Mouse (Mus musculus) embryonic facial prominence, embryonic 10.5 days (tissue): ENCODE results near the gene Tpx2. TPM values are rescaled to one million over a fixed set of nuclear protein-coding genes. Genes with fewer than 3 reads are reported as not detected.

ENCODE experiments used
- DNase-seq: peaks from one replicate; pipeline ENCODE4 v3.0.0-alpha.2; 2017; ENCODE audit warnings: low spot score
- H3K27ac ChIP-seq: fragments of 300-500 bp; sonication (generic); replicated peaks from 2 replicates; pipeline ENCODE4 v1.5.1; 2016; ENCODE audit warnings: mild to moderate bottlenecking
- H3K27me3 ChIP-seq: fragments of 300-500 bp; sonication (generic); replicated peaks from 2 replicates; pipeline ENCODE4 v1.6.1; 2016; ENCODE audit warnings: low read depth, mild to moderate bottlenecking; ENCODE audit not compliant: poor library complexity, severe bottlenecking
- H3K36me3 ChIP-seq: fragments of 300-500 bp; sonication (generic); replicated peaks from 2 replicates; pipeline ENCODE4 v1.6.1; 2016; ENCODE audit warnings: mild to moderate bottlenecking, moderate library complexity
- H3K4me1 ChIP-seq: fragments of 300-500 bp; sonication (generic); 2 replicates; pipeline ENCODE4 v1.6.1; 2016
- H3K4me3 ChIP-seq: fragments of 300-500 bp; sonication (generic); 2 replicates; pipeline ENCODE4 v1.5.1; 2016; ENCODE audit warnings: mild to moderate bottlenecking, moderate library complexity
- H3K9me3 ChIP-seq: fragments of 300-500 bp; sonication (generic); 2 replicates; pipeline ENCODE4 v1.6.1; 2016; ENCODE audit warnings: mild to moderate bottlenecking
- WGBS: fragments of 180-500 bp; shearing (Covaris S2); methylation state at CpG from one replicate; pipeline ENCODE4 v1.1.7; 2016; 5-methylcytosine and 5-hydroxymethylcytosine counted together
- polyA plus RNA-seq: library from polyadenylated mRNA; unstranded; fragments of >200 nt; fragmentation: Nextera tagmentation; extraction: Ambion mirVana; gene quantifications from 2 replicates; pipeline ENCODE4 v1.2.1, GENCODE M21; 2016

The Tpx2 gene
- polyA plus RNA-seq, 1 experiment from 2014 or later = 144 TPM

DNA sequence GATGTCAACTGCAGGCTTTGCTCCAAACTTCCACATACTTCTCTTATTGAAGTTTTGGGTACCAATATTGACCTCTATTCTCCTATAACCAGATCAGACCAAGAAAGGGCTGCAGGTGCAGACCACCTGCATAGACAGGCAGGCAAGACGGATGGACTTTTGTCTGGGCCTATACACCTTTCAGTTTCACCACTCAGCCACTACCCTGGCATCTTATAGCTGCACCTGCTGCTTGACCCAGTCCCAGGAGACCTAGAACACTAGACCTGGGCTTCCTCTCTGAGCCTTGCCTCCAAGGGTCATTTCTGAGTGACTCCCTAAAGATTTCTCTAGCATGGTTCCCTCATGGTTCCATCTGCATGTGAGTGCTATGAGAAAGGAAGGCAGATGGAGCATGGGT lies 34.5 kb upstream of the Tpx2 start:
- WGBS = 91% methylated on average over 1 of the region's 1 CpGs
- no peak for DNase-seq
- Histone ChIP-seq H3K9me3 (no peaks in the 10 kb centered on the region), H3K36me3 (peaks cover 37% of the 10 kb centered on the region), H3K27ac (no peak overlapping the region), H3K4me3 (no peak overlapping the region), H3K27me3 (no peaks in the 10 kb centered on the region), H3K4me1 (peaks cover 45% of the 10 kb centered on the region)

DNA sequence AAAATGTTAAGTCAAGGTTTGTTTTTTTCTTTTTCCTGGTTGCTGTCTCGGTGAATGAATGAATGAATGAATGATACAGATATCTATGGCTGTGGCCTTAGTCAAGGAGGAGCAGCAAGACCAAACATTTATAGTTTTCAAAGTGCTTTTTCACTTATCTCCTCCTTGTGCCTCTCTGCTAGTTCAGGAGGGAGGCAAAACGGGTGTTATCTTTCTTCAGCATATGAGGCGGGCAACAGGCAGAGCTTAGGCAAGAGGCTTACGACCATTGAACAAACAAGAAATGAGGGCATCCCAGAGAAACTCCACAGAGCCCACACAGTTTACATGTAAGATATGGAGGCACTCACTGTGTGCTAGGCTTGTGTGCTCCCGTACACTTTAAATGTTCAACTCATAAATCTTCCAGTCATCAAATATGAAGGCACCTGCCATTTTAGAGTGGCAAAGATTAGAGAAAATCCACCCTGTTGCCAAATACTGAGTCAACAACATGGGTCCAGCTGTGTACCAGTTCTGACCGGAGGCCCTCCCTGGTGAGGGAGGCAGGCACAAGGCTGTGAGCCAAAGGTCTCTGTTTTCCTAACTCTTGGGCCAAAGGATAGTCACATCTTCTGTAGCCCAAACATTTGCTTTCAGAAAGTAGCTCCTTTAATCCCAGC lies 33.4 kb upstream of the Tpx2 start:
- H3K4me1 ChIP-seq = peaks cover 50% of the 10 kb centered on the region
- H3K4me3 ChIP-seq = no peak overlapping the region

DNA sequence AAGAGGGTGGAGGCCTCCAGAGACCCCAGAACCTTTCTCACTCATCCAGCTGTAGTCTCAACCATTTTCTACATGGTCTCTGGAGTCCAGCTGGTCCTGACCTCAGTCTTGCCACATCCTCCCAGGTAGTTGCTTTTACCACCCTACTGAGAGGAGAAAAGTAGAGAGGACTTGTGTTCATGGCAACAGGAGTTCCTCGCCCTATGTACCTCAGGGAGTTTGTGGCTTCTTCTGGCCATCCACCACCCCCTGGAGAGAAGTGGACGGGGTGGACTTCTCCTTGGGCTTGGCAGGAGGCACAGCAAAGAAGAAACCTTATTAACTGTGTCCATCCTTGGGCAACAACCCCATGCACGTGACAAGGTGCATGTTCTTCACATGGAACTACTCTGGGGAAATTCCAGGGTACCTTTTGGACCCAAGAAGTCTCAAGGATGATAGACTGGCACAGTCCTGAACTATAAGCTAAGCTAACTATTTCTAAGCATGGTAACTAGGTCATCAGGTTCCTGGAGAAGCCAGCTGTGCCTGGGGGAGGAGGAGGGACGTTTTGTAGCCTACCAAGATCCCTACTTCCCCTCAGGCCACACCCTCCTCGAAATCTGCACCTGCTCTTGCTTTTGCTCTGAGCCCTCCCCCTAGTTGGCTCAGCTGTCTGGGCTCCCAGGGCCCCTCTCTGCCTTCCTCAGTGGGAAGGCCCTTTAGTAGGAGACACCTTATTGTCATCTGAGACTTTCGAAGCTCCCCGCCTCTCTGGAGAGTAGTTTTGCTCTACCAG lies 31.7 kb upstream of the Tpx2 start:
- Histone ChIP-seq H3K4me1 (peaks cover 60% of the 10 kb centered on the region), H3K27me3 (no peaks in the 10 kb centered on the region), H3K27ac (0 out of 2 replicates have a peak overlapping the region, but pooled peaks have one; percentile 32), H3K9me3 (no peaks in the 10 kb centered on the region; the same call in 1 of the 2 replicates), H3K4me3 (no peak overlapping the region), H3K36me3 (peaks cover 50% of the 10 kb centered on the region)
- WGBS = 71% methylated on average over 7 of the region's 7 CpGs
- DNase-seq = no peak

More for the DNA sequence above, 33.4 kb upstream of the Tpx2 start:
- 90% methylated on average over 6 of the region's 6 CpGs for WGBS
- DNase-seq = no peak
- no peaks in the 10 kb centered on the region for H3K27me3 ChIP-seq
- H3K36me3 ChIP-seq = peaks cover 45% of the 10 kb centered on the region
- H3K9me3 ChIP-seq = no peaks in the 10 kb centered on the region; the same call in 1 of the 2 replicates
- H3K27ac ChIP-seq = no peak overlapping the region; the same call in 1 of the 2 replicates

DNA sequence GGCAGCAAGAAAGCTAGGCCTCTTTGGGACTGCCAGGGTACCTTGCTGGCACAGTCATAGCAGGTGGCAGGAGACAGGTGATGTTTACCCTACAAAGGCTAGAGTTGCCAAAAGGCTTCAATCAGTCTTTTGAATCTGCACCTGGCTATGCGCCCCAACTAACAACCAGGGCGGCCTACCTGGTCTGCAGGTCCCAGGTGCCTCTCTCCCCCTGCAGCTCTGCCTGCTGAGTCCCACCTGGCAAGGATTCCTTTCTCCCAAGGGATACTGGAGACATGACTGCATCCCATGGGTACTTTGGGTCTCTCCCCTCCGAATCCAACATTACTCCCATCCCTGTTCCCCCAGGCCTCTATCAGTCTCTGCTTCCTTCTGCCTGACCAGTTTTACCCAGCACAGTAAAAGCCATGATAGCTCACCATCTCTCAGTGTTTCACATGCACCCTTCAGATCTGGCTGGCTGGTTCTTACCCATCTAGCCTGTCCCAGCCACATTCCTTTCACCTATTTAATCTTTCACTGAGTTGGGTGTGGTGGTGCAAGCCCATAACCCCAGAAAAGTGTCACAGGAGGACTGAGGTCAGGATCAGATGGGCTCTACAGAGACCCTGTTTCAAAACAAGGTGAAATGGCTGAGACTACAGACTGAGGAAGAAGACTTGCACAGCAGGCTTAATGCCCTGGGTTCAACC lies 31.0 kb upstream of the Tpx2 start:
- Histone ChIP-seq H3K4me3 (no peak overlapping the region), H3K9me3 (no peaks in the 10 kb centered on the region; the same call in 1 of the 2 replicates), H3K27me3 (no peaks in the 10 kb centered on the region), H3K36me3 (peaks cover 58% of the 10 kb centered on the region), H3K4me1 (peaks cover 60% of the 10 kb centered on the region), H3K27ac (0 out of 2 replicates have a peak overlapping the region, but pooled peaks have one; percentile 32)
- DNase-seq = no peak
- 87% methylated on average over 3 of the region's 3 CpGs for WGBS

DNA sequence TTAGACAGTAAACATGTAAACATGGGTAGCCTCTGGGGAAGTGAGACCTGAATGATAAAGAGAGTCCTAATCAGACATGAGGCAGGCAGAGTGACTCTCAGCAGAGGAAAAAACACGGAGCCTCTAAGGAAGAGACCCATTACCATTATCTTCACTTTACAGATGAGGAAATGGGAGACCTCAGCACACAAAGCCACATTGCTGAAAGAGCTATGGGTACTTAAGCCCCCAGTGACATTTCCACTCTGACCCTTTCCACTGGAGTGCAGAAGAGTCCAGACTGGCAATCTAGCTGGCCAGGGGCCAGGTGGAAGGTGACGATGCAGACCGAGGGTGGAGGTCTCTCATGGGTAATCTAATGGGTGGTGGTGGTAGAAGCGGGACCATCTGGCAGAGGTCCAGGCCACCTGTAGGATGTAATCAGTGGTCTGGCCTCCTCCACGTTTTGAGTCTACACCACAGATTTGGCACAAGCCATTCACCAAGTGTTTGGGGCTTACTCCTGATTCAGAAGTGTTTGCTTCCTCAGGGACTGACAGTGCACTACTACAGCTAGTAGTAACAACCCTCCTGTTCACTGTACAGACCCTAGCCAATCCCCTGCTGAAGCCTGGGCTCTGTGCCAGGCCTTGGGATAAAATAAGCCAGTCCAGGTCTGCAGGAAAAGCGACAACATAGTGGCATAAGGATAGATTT lies 30.0 kb upstream of the Tpx2 start:
- Histone ChIP-seq H3K27me3 (no peaks in the 10 kb centered on the region), H3K9me3 (no peaks in the 10 kb centered on the region; the same call in 1 of the 2 replicates), H3K27ac (0 out of 2 replicates have a peak overlapping the region, but pooled peaks have one; percentile 7), H3K4me1 (peaks cover 56% of the 10 kb centered on the region), H3K4me3 (no peak overlapping the region), H3K36me3 (peaks cover 67% of the 10 kb centered on the region)
- no peak for DNase-seq
- WGBS = 80% methylated on average over 6 of the region's 6 CpGs

DNA sequence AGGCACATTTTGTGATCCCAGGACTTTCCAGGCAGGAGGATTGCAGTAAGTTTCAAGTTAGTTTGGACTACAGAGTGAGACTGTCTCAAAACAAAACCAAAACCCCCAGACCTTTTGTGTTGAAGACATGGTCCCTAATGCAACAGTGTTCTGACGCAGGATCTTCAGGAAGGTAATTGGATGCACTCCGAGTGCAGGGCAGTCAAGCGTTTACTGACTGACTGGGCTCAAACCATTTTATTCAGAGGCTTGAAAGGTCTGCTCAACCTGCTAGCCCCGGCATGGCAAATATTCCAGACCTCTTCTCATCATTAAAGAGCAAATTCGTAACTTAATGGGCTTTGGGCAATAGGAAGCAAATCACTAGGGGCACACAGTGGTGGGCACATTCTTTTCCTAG lies 29.1 kb upstream of the Tpx2 start:
- no peak overlapping the region for H3K27ac ChIP-seq
- H3K36me3 ChIP-seq = peaks cover 67% of the 10 kb centered on the region
- no peak overlapping the region for H3K4me3 ChIP-seq
- DNase-seq = no peak
- peaks cover 56% of the 10 kb centered on the region for H3K4me1 ChIP-seq
- no peaks in the 10 kb centered on the region for H3K27me3 ChIP-seq
- WGBS = 74% methylated on average over 5 of the region's 5 CpGs
- H3K9me3 ChIP-seq = no peaks in the 10 kb centered on the region; the same call in 1 of the 2 replicates

DNA sequence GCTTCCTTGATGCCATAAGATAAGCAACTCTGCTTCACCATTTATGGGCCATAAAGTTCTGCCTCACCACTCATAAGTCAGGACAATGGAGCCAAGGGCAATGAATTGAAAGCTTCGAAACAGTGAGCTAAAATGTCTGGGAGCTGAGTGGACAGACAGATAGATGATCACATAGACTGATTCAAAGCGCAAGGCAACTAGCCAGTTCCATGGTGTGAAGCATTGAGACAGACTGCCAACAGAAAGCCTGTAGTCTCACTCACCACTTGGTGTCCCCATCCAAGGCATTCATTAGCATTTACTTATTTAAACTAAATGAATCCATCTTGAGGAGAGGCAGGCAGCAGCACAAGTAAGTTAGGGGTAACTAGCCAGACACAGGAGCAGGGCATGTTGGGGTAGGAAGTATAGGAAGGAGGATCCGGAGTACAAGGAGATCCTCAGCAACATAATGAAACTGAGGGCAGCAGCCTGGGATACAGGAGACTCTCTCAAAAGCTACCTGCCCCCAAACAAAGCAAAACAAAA lies 28.6 kb upstream of the Tpx2 start:
- DNase-seq = no peak
- H3K4me1 ChIP-seq = peaks cover 58% of the 10 kb centered on the region

DNA sequence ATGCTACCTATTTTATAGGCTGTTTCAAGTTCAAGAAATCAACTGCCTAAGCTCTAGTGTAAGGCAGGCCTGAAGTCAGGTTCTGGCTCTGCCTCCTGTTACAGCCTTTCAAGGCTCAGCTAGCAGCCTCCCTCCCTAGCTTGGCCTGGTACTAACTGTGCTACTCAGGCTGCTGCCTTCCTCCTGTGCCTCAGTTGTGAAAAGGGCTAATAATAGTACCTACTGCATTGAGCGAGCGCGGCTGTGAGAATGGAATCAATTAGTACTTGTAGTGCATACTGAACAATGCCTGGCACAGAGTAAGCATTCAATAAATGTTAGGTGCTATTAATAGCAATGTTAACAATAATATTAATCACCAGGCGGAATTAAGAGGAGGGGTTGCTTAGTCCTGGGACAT lies 27.8 kb upstream of the Tpx2 start:
- DNase-seq = no peak
- Histone ChIP-seq H3K9me3 (no peaks in the 10 kb centered on the region; the same call in 1 of the 2 replicates), H3K4me3 (no peak overlapping the region), H3K4me1 (peaks cover 60% of the 10 kb centered on the region), H3K36me3 (peaks cover 68% of the 10 kb centered on the region), H3K27ac (peak overlapping the region; percentile 75), H3K27me3 (no peaks in the 10 kb centered on the region)
- WGBS = 55% methylated on average over 4 of the region's 4 CpGs

More for the DNA sequence above, 28.6 kb upstream of the Tpx2 start:
- H3K27me3 ChIP-seq = no peaks in the 10 kb centered on the region
- no peaks in the 10 kb centered on the region; the same call in 1 of the 2 replicates for H3K9me3 ChIP-seq
- H3K36me3 ChIP-seq = peaks cover 71% of the 10 kb centered on the region
- 91% methylated on average over 3 of the region's 3 CpGs for WGBS
- no peak overlapping the region; the same call in none of the 2 replicates for H3K27ac ChIP-seq
- H3K4me3 ChIP-seq = no peak overlapping the region

DNA sequence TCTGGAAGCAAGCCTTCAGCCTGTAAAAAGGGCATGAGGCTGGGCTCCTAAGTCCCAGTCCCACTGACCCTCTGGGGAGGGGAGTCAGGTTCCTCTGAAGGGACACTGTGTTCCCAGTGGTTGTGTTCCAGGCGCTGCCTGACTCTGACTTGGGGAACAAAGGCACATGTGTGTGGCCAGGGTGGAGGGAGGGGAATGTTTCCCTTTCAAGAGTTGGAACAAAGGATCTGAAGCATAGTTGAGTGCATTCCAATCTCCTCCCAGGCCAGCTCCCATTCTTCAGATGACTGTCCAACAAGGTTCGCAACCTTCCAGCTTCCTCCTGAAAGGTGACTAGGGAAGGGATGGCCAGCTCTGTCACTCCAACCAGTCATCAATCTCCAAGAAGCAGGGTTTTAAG lies 27.4 kb upstream of the Tpx2 start:
- Histone ChIP-seq H3K36me3 (peaks cover 73% of the 10 kb centered on the region), H3K4me3 (no peak overlapping the region), H3K27me3 (no peaks in the 10 kb centered on the region), H3K9me3 (no peaks in the 10 kb centered on the region; the same call in 1 of the 2 replicates), H3K4me1 (peaks cover 64% of the 10 kb centered on the region), H3K27ac (peak overlapping the region; percentile 75)
- DNase-seq = peak; percentile 49
- 23% methylated on average over 2 of the region's 2 CpGs for WGBS

DNA sequence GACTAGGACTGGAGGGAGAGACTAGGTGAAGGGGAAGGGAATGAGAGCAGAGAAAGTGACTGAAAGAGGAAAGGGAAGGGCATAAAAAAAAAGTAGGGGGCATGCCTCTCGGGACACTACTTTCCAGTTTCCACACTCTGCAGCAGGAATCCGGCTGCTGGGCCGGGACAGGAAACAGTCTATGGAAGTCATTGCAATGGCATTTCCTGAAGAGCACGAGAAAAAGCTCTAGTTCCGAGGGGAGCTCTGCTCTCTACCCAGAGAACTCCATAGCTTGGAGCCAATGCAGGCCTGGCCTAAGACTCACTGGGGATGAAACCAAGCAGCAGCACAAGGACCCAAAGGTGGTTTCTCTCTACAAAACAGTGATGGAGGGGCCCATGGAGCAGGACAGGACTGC lies 26.7 kb upstream of the Tpx2 start:
- DNase-seq = peak; percentile 54

DNA sequence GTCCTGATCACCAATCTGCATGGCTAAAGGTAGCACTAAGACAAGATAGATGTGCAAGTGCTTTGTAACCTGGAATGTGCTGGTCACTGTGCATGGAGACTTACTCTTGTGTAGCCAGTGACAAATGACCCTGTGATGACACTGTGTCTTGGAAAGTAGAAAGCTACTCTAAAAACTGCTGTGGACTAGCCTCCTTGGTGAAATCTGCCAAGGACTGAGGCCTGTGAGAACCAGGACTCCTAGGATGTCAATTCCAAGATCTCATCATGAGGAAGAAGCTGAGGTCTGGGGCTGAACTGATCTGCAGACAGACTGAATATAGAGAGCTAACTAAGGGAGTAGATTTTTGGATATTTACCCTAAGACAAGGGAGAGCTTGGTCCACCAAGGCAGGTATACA lies 26.2 kb upstream of the Tpx2 start:
- H3K27me3 ChIP-seq = no peaks in the 10 kb centered on the region
- H3K27ac ChIP-seq = peak overlapping the region; percentile 75
- no peaks in the 10 kb centered on the region; the same call in 1 of the 2 replicates for H3K9me3 ChIP-seq
- H3K4me1 ChIP-seq = peaks cover 66% of the 10 kb centered on the region
- no peak for DNase-seq
- H3K4me3 ChIP-seq = no peak overlapping the region
- peaks cover 74% of the 10 kb centered on the region for H3K36me3 ChIP-seq

More for the DNA sequence above, 26.7 kb upstream of the Tpx2 start:
- Histone ChIP-seq H3K36me3 (peaks cover 75% of the 10 kb centered on the region), H3K9me3 (no peaks in the 10 kb centered on the region; the same call in 1 of the 2 replicates), H3K4me3 (no peak overlapping the region; the same call in 1 of the 2 replicates), H3K4me1 (peaks cover 66% of the 10 kb centered on the region), H3K27ac (peak overlapping the region; percentile 75), H3K27me3 (no peaks in the 10 kb centered on the region)
- 30% methylated on average over 5 of the region's 5 CpGs for WGBS
